Mouse (Mus musculus): ENCODE results near the gene Cfap73. TPM values are rescaled to one million over a fixed set of nuclear protein-coding genes. Genes with fewer than 3 reads are reported as not detected.
A peak's percentile ranks its signal among the peaks of the same experiment; 100 is the strongest.

The Cfap73 gene
- polyA plus RNA-seq, 1 experiment from 2014 or later: not detected

DNA sequence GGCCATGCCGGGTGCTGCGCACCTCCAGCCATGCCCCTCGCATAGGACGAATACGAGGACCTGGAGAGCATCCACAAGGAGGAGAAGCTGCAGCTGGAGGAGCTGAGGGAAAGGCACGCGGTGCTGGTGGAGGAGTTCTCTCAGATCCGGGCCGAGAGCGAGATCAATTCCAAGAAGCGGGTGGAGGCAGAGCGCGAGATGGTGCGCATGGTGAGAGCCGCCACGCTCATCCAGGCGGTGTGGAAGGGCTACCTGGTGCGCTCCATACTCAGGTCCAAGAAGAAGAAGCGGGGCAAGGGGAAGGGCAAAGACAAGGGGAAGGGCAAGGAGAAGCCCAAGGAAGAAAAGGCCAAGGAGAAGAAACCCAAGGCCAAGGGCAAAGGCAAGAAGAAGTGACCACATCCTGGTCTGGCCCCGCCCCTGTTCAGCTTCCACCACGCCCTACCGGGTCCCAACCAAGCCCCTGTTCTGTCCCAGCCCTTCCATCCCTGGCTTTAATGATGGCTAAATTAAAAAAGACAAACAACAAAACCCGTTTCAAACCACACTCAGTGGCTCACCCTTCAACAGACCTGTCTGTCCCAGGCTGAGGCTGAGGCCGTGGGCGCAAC, 27.3 kb downstream of the Cfap73 start:
- 67% methylated on average over 25 of the region's 25 CpGs for WGBS
- Histone ChIP-seq H3K27me3 (replicated peaks) (no peaks in the 10 kb centered on the region), H3K4me2 (replicated peaks) (no peak overlapping the region), H3K36me3 (no peaks in the 10 kb centered on the region), H3K9me3 (no peaks in the 10 kb centered on the region), H3K9ac (no peak overlapping the region), H3K27ac (no peak overlapping the region), H3K4me3 (replicated peaks) (no peak overlapping the region), H3K4me1 (replicated peaks) (peaks cover 13% of the 10 kb centered on the region)
- ATAC-seq: no peak

GRCm38 (mm10) chr5:120605688-120606087, 28.3 kb downstream of the Cfap73 start:
- Histone ChIP-seq H3K9ac (no peak overlapping the region), H3K4me1 (replicated peaks) (0 out of 2 replicates have a peak, but pooled peaks cover 8% of the 10 kb centered on the region), H3K36me3 (no peaks in the 10 kb centered on the region), H3K9me3 (no peaks in the 10 kb centered on the region), H3K27me3 (replicated peaks) (no peaks in the 10 kb centered on the region), H3K4me2 (replicated peaks) (peak overlapping the region; percentile 63), H3K27ac (no peak overlapping the region), H3K4me3 (replicated peaks) (peak overlapping the region; percentile 21)
- peak; percentile 74 for ATAC-seq
- WGBS: 0% methylated on average over 8 of the region's 8 CpGs

DNA sequence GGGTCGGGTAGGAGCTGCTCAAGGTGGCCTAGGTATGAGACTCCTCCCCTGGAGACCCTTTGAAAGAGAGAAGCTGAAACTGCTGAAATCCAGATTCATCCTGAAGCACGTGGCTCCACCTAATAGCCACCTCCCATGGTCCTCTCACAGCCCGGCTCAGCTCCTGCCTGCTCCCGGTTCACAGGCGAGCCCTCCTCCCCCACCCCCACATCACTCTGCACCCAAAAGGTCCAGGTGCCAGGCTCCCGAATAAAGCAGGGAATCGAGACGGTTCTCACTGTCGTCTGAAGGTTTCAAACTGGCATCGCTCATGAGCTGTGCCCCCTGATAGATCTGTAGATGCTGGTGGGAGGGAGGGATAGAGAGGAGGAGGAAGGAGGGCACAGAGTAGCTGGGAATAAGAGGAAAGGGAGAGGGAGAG, 28.8 kb downstream of the Cfap73 start:
- H3K4me2 ChIP-seq (replicated peaks): peak overlapping the region; percentile 63
- peak overlapping the region; percentile 21 for H3K4me3 ChIP-seq (replicated peaks)
- no peaks in the 10 kb centered on the region for H3K9me3 ChIP-seq
- H3K36me3 ChIP-seq: no peaks in the 10 kb centered on the region
- 3% methylated on average over 10 of the region's 10 CpGs for WGBS
- 0 out of 2 replicates have a peak, but pooled peaks cover 8% of the 10 kb centered on the region for H3K4me1 ChIP-seq (replicated peaks)
- no peaks in the 10 kb centered on the region for H3K27me3 ChIP-seq (replicated peaks)
- H3K9ac ChIP-seq: peak overlapping the region; percentile 20; the same call in 1 of the 2 replicates
- ATAC-seq: peak; percentile 54
- 0 out of 2 replicates have a peak overlapping the region, but pooled peaks have one; percentile 32 for H3K27ac ChIP-seq

GRCm38 (mm10) chr5:120604839-120605238, 29.2 kb downstream of the Cfap73 start:
- H3K36me3 ChIP-seq: no peaks in the 10 kb centered on the region
- H3K4me1 ChIP-seq (replicated peaks): 0 out of 2 replicates have a peak, but pooled peaks cover 8% of the 10 kb centered on the region
- WGBS: 3% methylated on average over 6 of the region's 6 CpGs
- peak overlapping the region; percentile 63 for H3K4me2 ChIP-seq (replicated peaks)
- H3K9ac ChIP-seq: peak overlapping the region; percentile 20; the same call in 1 of the 2 replicates
- ATAC-seq: peak; percentile 66
- H3K27me3 ChIP-seq (replicated peaks): no peaks in the 10 kb centered on the region
- H3K9me3 ChIP-seq: no peaks in the 10 kb centered on the region
- H3K4me3 ChIP-seq (replicated peaks): peak overlapping the region; percentile 21; the same call in 1 of the 2 replicates
- H3K27ac ChIP-seq: 0 out of 2 replicates have a peak overlapping the region, but pooled peaks have one; percentile 32

GRCm38 (mm10) chr5:120603515-120603914, 30.5 kb downstream of the Cfap73 start:
- no peak overlapping the region for H3K4me3 ChIP-seq (replicated peaks)
- WGBS: 70% methylated on average over 7 of the region's 7 CpGs
- H3K9me3 ChIP-seq: no peaks in the 10 kb centered on the region
- 0 out of 2 replicates have a peak, but pooled peaks cover 8% of the 10 kb centered on the region for H3K4me1 ChIP-seq (replicated peaks)
- H3K4me2 ChIP-seq (replicated peaks): no peak overlapping the region
- H3K9ac ChIP-seq: no peak overlapping the region
- H3K27ac ChIP-seq: no peak overlapping the region
- ATAC-seq: no peak
- no peaks in the 10 kb centered on the region for H3K27me3 ChIP-seq (replicated peaks)
- H3K36me3 ChIP-seq: no peaks in the 10 kb centered on the region

GRCm38 (mm10) chr5:120602210-120602609, 31.8 kb downstream of the Cfap73 start:
- WGBS: 94% methylated on average over 12 of the region's 12 CpGs
- Histone ChIP-seq H3K9ac (no peak overlapping the region), H3K27me3 (replicated peaks) (no peaks in the 10 kb centered on the region), H3K27ac (no peak overlapping the region), H3K9me3 (no peaks in the 10 kb centered on the region), H3K4me1 (replicated peaks) (0 out of 2 replicates have a peak, but pooled peaks cover 8% of the 10 kb centered on the region), H3K36me3 (no peaks in the 10 kb centered on the region), H3K4me2 (replicated peaks) (no peak overlapping the region), H3K4me3 (replicated peaks) (no peak overlapping the region)
- no peak for ATAC-seq

DNA sequence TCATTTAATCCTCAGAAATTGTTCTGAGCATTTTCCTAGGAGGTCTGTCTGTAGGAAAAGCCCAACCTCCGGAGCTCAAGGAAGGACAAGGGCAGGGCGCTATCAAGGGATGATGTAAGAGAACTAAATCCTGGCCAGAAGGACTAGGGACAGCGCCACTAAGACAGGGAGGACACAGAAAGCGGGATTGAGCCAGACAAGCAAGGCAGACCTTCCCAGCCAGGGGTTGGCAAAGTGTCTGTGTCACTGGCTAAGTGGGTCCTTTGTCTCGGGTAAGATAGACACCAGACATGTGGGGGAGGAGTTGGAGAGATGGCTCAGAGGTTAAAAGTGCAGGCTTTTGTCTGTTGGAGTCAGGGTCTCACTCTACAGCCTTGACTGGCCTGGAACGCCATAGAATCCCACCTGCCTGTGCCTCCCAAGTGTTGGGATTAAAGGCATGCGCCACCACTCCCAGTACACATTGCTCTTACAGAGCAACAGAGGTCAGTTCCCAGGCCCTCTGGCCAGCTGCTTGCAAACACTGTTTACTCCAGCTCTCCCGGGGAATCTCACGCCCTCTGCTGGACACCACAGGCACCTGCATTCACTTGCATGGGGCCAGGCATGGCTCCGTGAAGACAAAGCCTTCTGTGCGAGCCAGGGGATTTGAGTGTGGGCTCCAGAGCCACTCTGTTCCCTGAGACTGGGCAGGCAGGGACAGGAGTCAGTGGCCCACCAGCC, 32.9 kb downstream of the Cfap73 start:
- no peak for ATAC-seq
- H3K9me3 ChIP-seq: no peaks in the 10 kb centered on the region
- H3K4me1 ChIP-seq (replicated peaks): 0 out of 2 replicates have a peak, but pooled peaks cover 8% of the 10 kb centered on the region
- no peak overlapping the region for H3K4me2 ChIP-seq (replicated peaks)
- no peaks in the 10 kb centered on the region for H3K27me3 ChIP-seq (replicated peaks)
- H3K27ac ChIP-seq: no peak overlapping the region
- WGBS: 52% methylated on average over 11 of the region's 11 CpGs
- H3K4me3 ChIP-seq (replicated peaks): no peak overlapping the region
- no peaks in the 10 kb centered on the region for H3K36me3 ChIP-seq
- H3K9ac ChIP-seq: no peak overlapping the region

DNA sequence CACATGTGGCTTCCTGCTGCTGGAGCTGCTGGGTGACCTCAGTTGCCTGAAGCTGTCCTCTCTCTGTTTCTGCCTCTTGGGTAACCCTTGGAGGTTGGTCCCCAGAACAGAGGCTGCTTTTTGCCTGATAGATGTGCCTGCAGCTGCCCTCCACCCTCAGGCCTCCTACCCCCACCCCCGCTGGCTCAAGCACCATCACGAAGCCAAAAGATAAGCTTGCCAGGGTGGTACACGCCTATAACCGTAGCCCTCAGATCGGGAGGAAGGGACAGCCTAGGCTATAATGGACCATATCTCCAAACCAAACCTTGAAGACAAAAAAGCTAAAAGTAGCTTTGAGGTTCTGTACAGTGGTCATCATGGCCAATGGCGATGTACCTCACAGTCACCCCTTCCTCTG, 34.4 kb downstream of the Cfap73 start:
- Histone ChIP-seq H3K4me2 (replicated peaks) (no peak overlapping the region), H3K9me3 (no peaks in the 10 kb centered on the region), H3K4me3 (replicated peaks) (no peak overlapping the region), H3K9ac (no peak overlapping the region), H3K27ac (no peak overlapping the region), H3K27me3 (replicated peaks) (no peaks in the 10 kb centered on the region), H3K4me1 (replicated peaks) (0 out of 2 replicates have a peak, but pooled peaks cover 4% of the 10 kb centered on the region), H3K36me3 (no peaks in the 10 kb centered on the region)
- 81% methylated on average over 6 of the region's 6 CpGs for WGBS
- ATAC-seq: no peak

- Histone ChIP-seq H3K4me1 (replicated peaks) (no peaks in the 10 kb centered on the region), H3K36me3 (no peaks in the 10 kb centered on the region), H3K9ac (no peak overlapping the region), H3K4me2 (replicated peaks) (no peak overlapping the region), H3K27ac (no peak overlapping the region), H3K4me3 (replicated peaks) (no peak overlapping the region), H3K27me3 (replicated peaks) (no peaks in the 10 kb centered on the region), H3K9me3 (no peaks in the 10 kb centered on the region)
- ATAC-seq: no peak
- WGBS: 89% methylated on average over 6 of the region's 6 CpGs
Measured at GRCm38 (mm10) chr5:120594485-120594884, 39.5 kb downstream of the Cfap73 start.

DNA sequence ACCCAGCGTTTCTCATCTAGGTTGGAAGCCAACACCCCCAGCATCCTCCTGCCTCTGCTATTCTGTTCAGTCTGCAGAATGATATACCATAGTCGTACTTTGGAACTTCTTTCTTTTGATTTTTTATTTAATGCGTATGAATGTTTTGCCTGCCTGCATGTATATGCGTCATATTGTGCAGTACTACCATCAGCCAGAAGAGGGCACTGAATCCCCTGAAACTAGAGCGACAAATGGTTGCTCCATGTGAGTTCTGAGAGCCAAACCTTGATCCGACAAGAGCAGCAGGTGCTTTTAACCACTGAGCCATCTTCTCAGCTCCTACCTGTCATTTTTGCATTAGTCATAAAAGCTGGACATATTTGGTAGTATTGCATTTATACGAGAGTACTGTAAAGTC, 41.9 kb downstream of the Cfap73 start:
- ATAC-seq: no peak
- Histone ChIP-seq H3K27ac (no peak overlapping the region), H3K36me3 (no peaks in the 10 kb centered on the region), H3K27me3 (replicated peaks) (no peaks in the 10 kb centered on the region), H3K4me3 (replicated peaks) (no peak overlapping the region), H3K4me1 (replicated peaks) (peaks cover 13% of the 10 kb centered on the region), H3K9ac (no peak overlapping the region), H3K9me3 (no peaks in the 10 kb centered on the region), H3K4me2 (replicated peaks) (no peak overlapping the region)
- 69% methylated on average over 7 of the region's 7 CpGs for WGBS

- Histone ChIP-seq H3K9ac (no peak overlapping the region), H3K4me1 (replicated peaks) (peaks cover 25% of the 10 kb centered on the region), H3K27me3 (replicated peaks) (no peaks in the 10 kb centered on the region), H3K4me2 (replicated peaks) (no peak overlapping the region), H3K27ac (no peak overlapping the region), H3K9me3 (no peaks in the 10 kb centered on the region), H3K4me3 (replicated peaks) (no peak overlapping the region), H3K36me3 (no peaks in the 10 kb centered on the region)
- no peak for ATAC-seq
- whole genome bisulfite sequencing: 69% methylated on average over 16 of the region's 16 CpGs
Measured at GRCm38 (mm10) chr5:120590356-120591010, 43.6 kb downstream of the Cfap73 start.

DNA sequence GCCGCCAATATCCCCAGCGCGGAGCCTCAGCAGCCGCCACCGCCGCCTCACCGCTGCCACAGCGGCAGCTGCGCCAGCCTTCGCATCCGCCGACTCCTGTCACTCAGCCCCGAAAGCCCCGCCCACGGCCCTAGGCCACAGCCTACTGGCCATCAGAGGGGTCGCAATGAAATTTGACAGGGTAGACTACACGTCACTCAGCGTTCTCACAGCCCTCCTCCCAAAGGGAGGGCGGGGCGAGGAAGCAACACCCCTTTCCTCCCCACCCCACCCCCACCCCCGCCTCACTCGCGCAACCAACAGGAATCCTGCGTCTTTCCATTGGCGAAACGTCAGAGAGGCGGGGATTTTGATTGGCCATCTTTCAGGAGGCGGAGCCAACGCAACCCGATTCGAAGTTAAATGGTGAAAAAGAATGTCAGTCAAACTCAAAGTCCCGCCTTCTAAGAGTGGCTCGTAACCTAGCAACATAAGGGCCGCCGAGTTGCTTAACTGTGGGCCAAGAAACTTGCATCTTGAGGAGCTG, 45.4 kb downstream of the Cfap73 start, which contains the start of the genes Tpcn1 and Iqcd:
Gene Tpcn1, minus strand, starts transcription at position 105 of the 526 bp plus-strand sequence.
Gene Iqcd, plus strand, starts transcription at position 448 of the 526 bp plus-strand sequence.
- WGBS: under 1% methylated on average over 35 of the region's 35 CpGs
- peaks cover 31% of the 10 kb centered on the region for H3K4me1 ChIP-seq (replicated peaks)
- ATAC-seq: peak; percentile 98

More for the DNA sequence above, 45.4 kb downstream of the Cfap73 start, which contains the start of the genes Tpcn1 and Iqcd:
- Histone ChIP-seq H3K27me3 (replicated peaks) (no peaks in the 10 kb centered on the region), H3K27ac (peak within 1 kb of the TSS; percentile 77), H3K9me3 (no peaks in the 10 kb centered on the region), H3K4me2 (replicated peaks) (peak within 1 kb of the TSS; percentile 82), H3K9ac (peak within 1 kb of the TSS; percentile 83), H3K4me3 (replicated peaks) (peak within 1 kb of the TSS; percentile 90), H3K36me3 (peaks cover 2% of the 10 kb centered on the region; the same call in 1 of the 2 replicates)
